In the genomic region with DNA sequence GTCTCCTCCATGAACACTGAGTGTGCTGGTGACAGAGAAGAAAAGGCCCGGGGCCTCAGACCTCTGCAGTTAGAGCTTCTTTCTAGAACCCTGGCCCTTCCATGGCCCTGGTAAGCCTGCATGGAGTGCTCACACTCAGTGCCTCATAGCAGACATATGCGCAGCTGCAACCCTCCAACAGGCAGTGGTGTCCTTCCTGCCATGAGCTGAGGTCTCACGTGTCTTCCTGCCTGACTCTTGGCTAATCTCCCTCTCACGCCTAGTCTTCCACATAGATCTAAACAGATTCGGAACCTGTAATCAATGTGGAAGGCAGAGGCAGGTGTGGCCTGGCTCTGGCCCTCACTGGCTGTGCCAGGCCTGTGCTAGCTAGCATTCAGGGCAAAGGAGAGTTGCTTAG, we compare ENCODE assay signal across 20 mouse cellular contexts. TPM values are rescaled to one million over a fixed set of nuclear protein-coding genes. Genes with fewer than 3 reads are reported as not detected.
DNase-seq lines count a peak whose midpoint lies in the region; ATAC-seq lines count a peak whose summit lies in the region.
"Had no signal": no experiment of that assay in that cellular context is flagged by ENCODE, and none has a peak within 500 bp of the region (broad histone marks: within the 10 kb centered on the region; RNA-seq: fewer than 3 reads in every experiment).

No protein-coding gene starts in this region.

- no peak overlapping the region for H3K27ac ChIP-seq in kidney, embryonic 15.5 days
- H3K27ac ChIP-seq: hindbrain, embryonic 15.5 days; intestine, embryonic 15.5 days; liver, embryonic 13.5 days; neural tube, embryonic 13.5 days; stomach, postnatal 0 days had no signal

- no peak overlapping the region for H3K4me2 ChIP-seq in kidney, embryonic 15.5 days
- H3K4me2 ChIP-seq: hindbrain, embryonic 15.5 days; intestine, embryonic 15.5 days; liver, embryonic 13.5 days; neural tube, embryonic 13.5 days had no signal

- 76% methylated on average over 5 of the region's 5 CpGs for WGBS in kidney, embryonic 15.5 days

- peaks cover 24% of the 10 kb centered on the region for H3K4me1 ChIP-seq in kidney, embryonic 15.5 days

- peak; percentile 37 for ATAC-seq in inflammation-experienced regulatory T-cells, adult 6 months
- no peak for ATAC-seq in kidney, embryonic 15.5 days (replicated peaks; ENCODE audit: low FRiP score)
- ATAC-seq: forebrain, postnatal 0 days; intestine, embryonic 15.5 days had no signal

- H3K9ac ChIP-seq in kidney, embryonic 15.5 days = no peak overlapping the region
- H3K9ac ChIP-seq: forebrain, postnatal 0 days; hindbrain, embryonic 15.5 days; intestine, embryonic 15.5 days; liver, embryonic 13.5 days; neural tube, embryonic 13.5 days had no signal

- no peaks in the 10 kb centered on the region for H3K9me3 ChIP-seq in kidney, embryonic 15.5 days (replicated peaks)
- H3K9me3 ChIP-seq: hindbrain, embryonic 15.5 days; intestine, embryonic 15.5 days; liver, embryonic 13.5 days; neural tube, embryonic 13.5 days had no signal

- no peak overlapping the region for H3K4me3 ChIP-seq in kidney, embryonic 15.5 days (replicated peaks)
- H3K4me3 ChIP-seq: hindbrain, embryonic 15.5 days; intestine, embryonic 15.5 days; liver, embryonic 13.5 days; neural tube, embryonic 13.5 days had no signal

- H3K27me3 ChIP-seq in kidney, embryonic 15.5 days = peaks cover 56% of the 10 kb centered on the region

- H3K36me3 ChIP-seq in kidney, embryonic 15.5 days = no peaks in the 10 kb centered on the region
- H3K36me3 ChIP-seq: hindbrain, embryonic 15.5 days; intestine, embryonic 15.5 days; liver, embryonic 13.5 days; neural tube, embryonic 13.5 days had no signal

- DNase-seq in layer of hippocampus, adult 9-11 months = peak; percentile 14
- no peak for DNase-seq in layer of hippocampus, adult 11-12 months (ENCODE audit: low spot score)
- DNase-seq in thymus, postnatal 0 days (ENCODE audit: low spot score) = peak; percentile 53
- DNase-seq in ovary, postnatal 14 days (ENCODE audit: low spot score) = no peak
- no peak for DNase-seq in kidney, adult 8-10 months
- DNase-seq: adrenal gland, postnatal 25 days; cerebellum, adult 9-10 months; forebrain, postnatal 0 days; gastrocnemius, postnatal 25 days; kidney, adult 9 months; liver, embryonic 13.5 days; lung, adult 2 months; midbrain, embryonic 14.5 days had no signal

RNA-seq across cellular contexts. Expression of a gene that starts 11.7 kb away (rescaled TPM):
- 10 to 100 TPM; 71.4 to 79.0 (median 77.8) TPM for polyA plus RNA-seq in inflammation-experienced regulatory T-cells, adult 6 months (2017; shearing (Covaris generic))
- polyA plus RNA-seq in thymus, postnatal 0 days (2015; fragmentation: Nextera tagmentation; extraction: Ambion mirVana) = 26.6 and 28.5 TPM in 2 replicates
- polyA plus RNA-seq in kidney, embryonic 15.5 days (2015; fragmentation: Nextera tagmentation; extraction: Ambion mirVana) = 0.12 and 0.14 TPM in 2 replicates
- polyA plus RNA-seq: forebrain, embryonic 11.5 days; forebrain, postnatal 0 days; hindbrain, embryonic 15.5 days; neural tube, embryonic 13.5 days had no signal

RNA-seq across cellular contexts. Expression of a gene that starts 49.8 kb away (rescaled TPM):
- under 1 TPM; 0.39 to 0.59 (median 0.50) TPM for polyA plus RNA-seq in inflammation-experienced regulatory T-cells, adult 6 months (2017; shearing (Covaris generic))
- polyA plus RNA-seq in thymus, postnatal 0 days (2015; fragmentation: Nextera tagmentation; extraction: Ambion mirVana) = 8.3 and 10.2 TPM in 2 replicates
- polyA plus RNA-seq in kidney, embryonic 15.5 days (2015; fragmentation: Nextera tagmentation; extraction: Ambion mirVana) = 3.0 and 3.5 TPM in 2 replicates

RNA-seq across cellular contexts. Expression of a gene that starts 50.5 kb away (rescaled TPM):
- 10 to 100 TPM; 67.6 to 86.3 (median 83.9) TPM for polyA plus RNA-seq in inflammation-experienced regulatory T-cells, adult 6 months (2017; shearing (Covaris generic))
- 147 and 151 TPM in 2 replicates for polyA plus RNA-seq in thymus, postnatal 0 days (2015; fragmentation: Nextera tagmentation; extraction: Ambion mirVana)
- 113 and 122 TPM in 2 replicates for polyA plus RNA-seq in kidney, embryonic 15.5 days (2015; fragmentation: Nextera tagmentation; extraction: Ambion mirVana)

Comparison
In these comparisons a context has a peak if more than half of its experiments do, and no peak if none do; other contexts are left out.
1. DNase-seq: peak in layer of hippocampus, adult 9-11 months (single experiment) and thymus, postnatal 0 days (single experiment); none in layer of hippocampus, adult 11-12 months (single experiment), ovary, postnatal 14 days (single experiment) and kidney, adult 8-10 months (0 of 2).
2. RNA of a gene that starts 11.7 kb away (polyA plus RNA-seq): 71.4 to 79.0 TPM in inflammation-experienced regulatory T-cells, adult 6 months and 26.6 to 28.5 TPM in thymus, postnatal 0 days; 0.12 to 0.14 TPM in kidney, embryonic 15.5 days; every median in the first group is over 10 times any median in the second.